17 mouse cellular contexts compared by ENCODE assay signal in the genomic region with DNA sequence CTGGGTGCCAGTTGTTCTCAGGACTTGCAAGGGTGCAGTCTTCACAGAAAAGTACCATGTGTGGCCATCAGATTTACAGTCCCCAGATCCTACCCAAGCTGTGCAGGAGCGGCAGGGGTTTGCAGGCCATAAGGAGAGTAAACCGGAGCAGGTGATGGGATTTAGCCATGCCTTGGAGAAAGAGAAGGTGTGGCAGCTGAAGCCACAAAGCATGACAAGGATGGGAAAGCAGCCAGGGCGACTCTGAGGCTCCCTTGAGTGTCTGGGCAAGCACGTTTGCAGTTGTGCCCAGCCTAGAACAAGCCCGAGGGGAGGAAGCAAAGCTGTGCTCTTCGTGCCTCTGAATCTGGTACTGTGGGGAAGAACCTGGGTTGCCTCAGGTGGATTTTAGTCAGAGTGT. TPM values are rescaled to one million over a fixed set of nuclear protein-coding genes. Genes with fewer than 3 reads are reported as not detected.
DNase-seq lines count a peak whose midpoint lies in the region; ATAC-seq and TF ChIP-seq lines count a peak whose summit lies in the region.
"Had no signal": no experiment of that assay in that cellular context is flagged by ENCODE, and none has a peak within 500 bp of the region (broad histone marks: within the 10 kb centered on the region; RNA-seq: fewer than 3 reads in every experiment).

No protein-coding gene starts in this region.

- H3K27ac ChIP-seq in hindbrain, embryonic 16.5 days (ENCODE audit: low read depth, low read length) = no peak overlapping the region
- no peak overlapping the region for H3K27ac ChIP-seq in hindbrain, embryonic 10.5 days
- H3K27ac ChIP-seq in intestine, postnatal 0 days (ENCODE audit: low read depth, low read length) = no peak overlapping the region
- H3K27ac ChIP-seq: embryonic facial prominence, embryonic 12.5 days; lung, embryonic 15.5 days; neural tube, embryonic 15.5 days had no signal

- DNase-seq in adrenal gland, postnatal 10 days = peak; percentile 55
- no peak for DNase-seq in adrenal gland, adult 18-20 months (ENCODE audit: low spot score in 2 of 2)
- DNase-seq in hindbrain, embryonic 10.5 days (ENCODE audit: low spot score) = no peak
- DNase-seq in lung, postnatal 14 days = peak; percentile 33
- DNase-seq in lung, adult 2 months = no peak
- peak; percentile 62 for DNase-seq in lung, postnatal 36 days
- DNase-seq: cerebellum, adult 8-10 months; gastrocnemius, postnatal 10 days had no signal

- peaks cover 4% of the 10 kb centered on the region; the same call in 1 of the 2 replicates for H3K4me1 ChIP-seq in hindbrain, embryonic 16.5 days (ENCODE audit: control insufficient read depth, insufficient read depth, low read depth, low read length)
- H3K4me1 ChIP-seq in hindbrain, embryonic 10.5 days (replicated peaks) = peaks cover 30% of the 10 kb centered on the region
- no peaks in the 10 kb centered on the region for H3K4me1 ChIP-seq in lung, adult 2 months (ENCODE audit: control insufficient read depth, insufficient read depth, low read length)
- 0 out of 2 replicates have a peak, but pooled peaks cover 2% of the 10 kb centered on the region for H3K4me1 ChIP-seq in intestine, postnatal 0 days (replicated peaks; ENCODE audit: control insufficient read depth, insufficient read depth, low read length)
- H3K4me1 ChIP-seq: lung, embryonic 15.5 days had no signal

- no peak for TF ChIP-seq CTCF in lung, adult 2 months (IDR thresholded peaks at IDR 0.05; ENCODE audit: insufficient read depth, low read length)
- TF ChIP-seq CTCF in intestine, postnatal 0 days (IDR thresholded peaks at IDR 0.05; ENCODE audit: low read depth) = no peak

- TF ChIP-seq POLR2A in lung, adult 2 months (IDR thresholded peaks at IDR 0.05; ENCODE audit: borderline replicate concordance, extremely low read depth, low read depth, low read length) = no peak

- no peak overlapping the region for H3K4me2 ChIP-seq in hindbrain, embryonic 16.5 days (ENCODE audit: low read length)
- no peak overlapping the region for H3K4me2 ChIP-seq in intestine, postnatal 0 days (replicated peaks; ENCODE audit: low read depth)
- H3K4me2 ChIP-seq: embryonic facial prominence, embryonic 12.5 days; heart, embryonic 11.5 days; lung, embryonic 15.5 days; neural tube, embryonic 15.5 days had no signal

- no peak overlapping the region for H3K9ac ChIP-seq in hindbrain, embryonic 16.5 days (ENCODE audit: low read depth, low read length)
- H3K9ac ChIP-seq in intestine, postnatal 0 days (ENCODE audit: low read depth, low read length) = no peak overlapping the region
- H3K9ac ChIP-seq: embryonic facial prominence, embryonic 12.5 days; lung, embryonic 15.5 days; neural tube, embryonic 15.5 days had no signal

- no peaks in the 10 kb centered on the region for H3K27me3 ChIP-seq in hindbrain, embryonic 16.5 days (replicated peaks; ENCODE audit: control insufficient read depth, insufficient read depth, low read length)
- peaks cover 20% of the 10 kb centered on the region for H3K27me3 ChIP-seq in hindbrain, embryonic 10.5 days (ENCODE audit: insufficient read depth, poor library complexity, severe bottlenecking)
- no peaks in the 10 kb centered on the region for H3K27me3 ChIP-seq in intestine, postnatal 0 days (replicated peaks; ENCODE audit: control insufficient read depth, insufficient read depth, low read length)
- H3K27me3 ChIP-seq: embryonic facial prominence, embryonic 12.5 days; lung, embryonic 15.5 days; neural tube, embryonic 15.5 days; Patski had no signal

- no peak overlapping the region for H3K4me3 ChIP-seq in hindbrain, embryonic 16.5 days (ENCODE audit: low read length)
- H3K4me3 ChIP-seq in hindbrain, embryonic 10.5 days = no peak overlapping the region
- H3K4me3 ChIP-seq in lung, adult 2 months (replicated peaks; ENCODE audit: extremely low read depth, low read depth, low read length) = no peak overlapping the region
- no peak overlapping the region for H3K4me3 ChIP-seq in intestine, postnatal 0 days (ENCODE audit: low read depth, low read length)
- H3K4me3 ChIP-seq: embryonic facial prominence, embryonic 12.5 days; lung, embryonic 15.5 days; neural tube, embryonic 15.5 days had no signal

- H3K9me3 ChIP-seq in hindbrain, embryonic 16.5 days (ENCODE audit: control insufficient read depth, low read length) = no peaks in the 10 kb centered on the region
- no peaks in the 10 kb centered on the region for H3K9me3 ChIP-seq in hindbrain, embryonic 10.5 days
- no peaks in the 10 kb centered on the region for H3K9me3 ChIP-seq in intestine, postnatal 0 days (ENCODE audit: control insufficient read depth)
- H3K9me3 ChIP-seq: embryonic facial prominence, embryonic 12.5 days; lung, embryonic 15.5 days; neural tube, embryonic 15.5 days had no signal

- H3K36me3 ChIP-seq in hindbrain, embryonic 16.5 days (ENCODE audit: control insufficient read depth, insufficient read depth, low read length) = no peaks in the 10 kb centered on the region
- H3K36me3 ChIP-seq in hindbrain, embryonic 10.5 days = no peaks in the 10 kb centered on the region
- no peaks in the 10 kb centered on the region for H3K36me3 ChIP-seq in intestine, postnatal 0 days (ENCODE audit: control insufficient read depth, insufficient read depth)
- H3K36me3 ChIP-seq: embryonic facial prominence, embryonic 12.5 days; lung, embryonic 15.5 days; neural tube, embryonic 15.5 days had no signal

- peak; percentile 37; the same call in 1 of the 2 replicates for ATAC-seq in hindbrain, embryonic 16.5 days
- ATAC-seq in intestine, postnatal 0 days = no peak
- ATAC-seq: inflammation-experienced regulatory T-cells, adult 6 months; Patski had no signal

- 49% methylated on average over 6 of the region's 6 CpGs for WGBS in hindbrain, embryonic 16.5 days
- WGBS in hindbrain, embryonic 10.5 days = 71% methylated on average over 6 of the region's 6 CpGs
- WGBS in lung, adult 2 months = 55% methylated on average over 6 of the region's 6 CpGs
- 55% methylated on average over 6 of the region's 6 CpGs for WGBS in intestine, postnatal 0 days

RNA-seq across cellular contexts. Expression of a gene that starts 17.5 kb away (rescaled TPM):
- total RNA-seq in adrenal gland, postnatal 10 days (2021) = 10 to 100 TPM; 33.1 to 43.1 TPM
- 10 to 100 TPM; 33.1 to 38.4 TPM for total RNA-seq in adrenal gland, adult 18-20 months (2021)
- polyA plus RNA-seq in hindbrain, embryonic 16.5 days (2015; fragmentation: Nextera tagmentation; extraction: Ambion mirVana) = 7.7 and 10.2 TPM in 2 replicates
- polyA plus RNA-seq in hindbrain, embryonic 10.5 days (2016; fragmentation: Nextera tagmentation; extraction: Ambion mirVana) = 43.4 and 53.4 TPM in 2 replicates
- polyA plus RNA-seq in lung, adult 2 months (2012; rRNA removed) = 60.0 and 69.9 TPM in 2 replicates
- polyA plus RNA-seq in intestine, postnatal 0 days (2015; fragmentation: Nextera tagmentation; extraction: Ambion mirVana) = 12.9 and 13.4 TPM in 2 replicates

RNA-seq across cellular contexts. Expression of a gene that starts 45.8 kb away (rescaled TPM):
- total RNA-seq in adrenal gland, postnatal 10 days (2021) = under 1 TPM; 0.79 to 0.84 TPM
- under 1 TPM; 0.35 to 0.36 TPM for total RNA-seq in adrenal gland, adult 18-20 months (2021)
- polyA plus RNA-seq in hindbrain, embryonic 16.5 days (2015; fragmentation: Nextera tagmentation; extraction: Ambion mirVana) = 0.21 and 0.50 TPM in 2 replicates
- polyA plus RNA-seq in hindbrain, embryonic 10.5 days (2016; fragmentation: Nextera tagmentation; extraction: Ambion mirVana) = 0.34 TPM in 1 of 2 replicates, not detected in the other
- polyA plus RNA-seq in lung, adult 2 months (2012; rRNA removed) = 0.18 and 8.8 TPM in 2 replicates
- 110 and 119 TPM in 2 replicates for polyA plus RNA-seq in intestine, postnatal 0 days (2015; fragmentation: Nextera tagmentation; extraction: Ambion mirVana)
- total RNA-seq: gastrocnemius, postnatal 10 days; heart, postnatal 25 days had no signal
- polyA plus RNA-seq: heart, embryonic 11.5 days; inflammation-experienced regulatory T-cells, adult 6 months; lung, embryonic 15.5 days had no signal

Comparison
In these comparisons a context has a peak if more than half of its experiments do, and no peak if none do; other contexts are left out.
1. DNase-seq: peak in adrenal gland, postnatal 10 days (single experiment), lung, postnatal 14 days (single experiment) and lung, postnatal 36 days (single experiment); none in adrenal gland, adult 18-20 months (0 of 2), hindbrain, embryonic 10.5 days (single experiment) and lung, adult 2 months (single experiment).
2. RNA of a gene that starts 45.8 kb away (polyA plus RNA-seq): 110 to 119 TPM in intestine, postnatal 0 days; 0.18 to 8.8 TPM in lung, adult 2 months, 0.21 to 0.50 TPM in hindbrain, embryonic 16.5 days and 0.34 TPM in hindbrain, embryonic 10.5 days; every median in the first group is over 10 times any median in the second.